Mouse (Mus musculus) midbrain, embryonic 16.5 days (tissue): ENCODE measurements around the gene Tshr. TPM values are rescaled to one million over a fixed set of nuclear protein-coding genes. Genes with fewer than 3 reads are reported as not detected.

Source experiments
- ATAC-seq: fragments of 200-750 bp; cut with Nextera tagmentation; 2 replicates; pipeline ENCODE4 v1.8.0; 2017; ENCODE audit warnings: moderate TSS enrichment
- H3K27ac ChIP-seq: fragments of 300-500 bp; sonication (generic); 2 replicates; pipeline ENCODE4 v1.5.1; 2014; ENCODE audit warnings: mild to moderate bottlenecking, low read length, mixed read lengths
- H3K27me3 ChIP-seq: fragments of 300-500 bp; sonication (generic); 2 replicates; pipeline ENCODE4 v1.6.1; 2014; ENCODE audit warnings: low read depth, low read length, mixed read lengths; ENCODE audit not compliant: control insufficient read depth, insufficient read depth
- H3K36me3 ChIP-seq: fragments of 300-500 bp; sonication (generic); 2 replicates; pipeline ENCODE4 v1.6.1; 2014; ENCODE audit warnings: mild to moderate bottlenecking, low read length, moderate library complexity, mixed read lengths; ENCODE audit not compliant: control insufficient read depth, insufficient read depth
- H3K4me1 ChIP-seq: fragments of 300-500 bp; sonication (generic); 2 replicates; pipeline ENCODE4 v1.6.1; 2014; ENCODE audit warnings: mild to moderate bottlenecking, low read length, mixed read lengths; ENCODE audit not compliant: control insufficient read depth, insufficient read depth
- H3K4me2 ChIP-seq: fragments of 300-500 bp; sonication (generic); 2 replicates; pipeline ENCODE4 v1.6.1; 2014; ENCODE audit warnings: mild to moderate bottlenecking, low read length, mixed read lengths
- H3K4me3 ChIP-seq: fragments of 300-500 bp; sonication (generic); 2 replicates; pipeline ENCODE4 v1.5.1; 2014; ENCODE audit warnings: low read depth, mild to moderate bottlenecking, low read length, moderate library complexity, mixed read lengths
- H3K9ac ChIP-seq: fragments of 300-500 bp; sonication (generic); 2 replicates; pipeline ENCODE4 v1.6.1; 2014; ENCODE audit warnings: low read depth, low read length, mixed read lengths
- H3K9me3 ChIP-seq: fragments of 300-500 bp; sonication (generic); replicated peaks from 2 replicates; pipeline ENCODE4 v1.6.1; 2014; ENCODE audit warnings: mild to moderate bottlenecking, low read length, mixed read lengths; ENCODE audit not compliant: control insufficient read depth, poor library complexity, severe bottlenecking
- WGBS: fragments of 180-500 bp; shearing (Covaris S2); extraction: QIAGEN DNeasy Blood & Tissue Kit; methylation state at CpG from one replicate; pipeline ENCODE4 v1.1.7; 2014; 5-methylcytosine and 5-hydroxymethylcytosine counted together
- polyA plus RNA-seq: library from polyadenylated mRNA; unstranded; fragments of >200 nt; fragmentation: Nextera tagmentation; extraction: Ambion mirVana; gene quantifications from 2 replicates; pipeline ENCODE4 v1.2.1, GENCODE M21; 2015

Gene Tshr
- polyA plus RNA-seq, 1 experiment from 2014 or later = 0.43 TPM

DNA sequence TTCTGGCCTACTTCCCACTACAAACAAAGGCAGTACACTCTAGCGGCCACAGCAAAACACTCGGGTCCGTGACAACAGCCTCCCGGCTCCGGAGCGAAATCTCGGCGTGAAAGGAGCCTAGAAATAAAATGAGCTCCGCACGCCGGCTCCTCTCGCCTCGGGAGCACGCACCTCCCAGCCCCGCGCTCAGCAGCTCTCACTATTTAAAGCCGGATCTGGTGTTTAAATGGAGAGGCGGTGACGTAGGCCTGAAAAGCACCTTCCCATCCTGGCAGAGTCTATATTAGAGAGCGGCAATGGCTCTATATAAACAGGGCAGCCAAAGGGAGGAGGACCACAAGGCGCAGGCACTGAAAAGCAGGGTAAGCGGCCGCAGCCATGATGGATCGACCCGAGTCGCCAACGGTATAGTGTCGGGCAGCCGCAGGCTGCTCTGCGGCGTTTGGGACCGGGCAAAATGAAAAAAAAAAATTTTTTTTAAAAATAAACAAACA is 203.9 kb downstream of the Tshr start:
- Histone ChIP-seq H3K4me2 (peak overlapping the region; percentile 76), H3K36me3 (no peaks in the 10 kb centered on the region), H3K4me1 (peaks cover 27% of the 10 kb centered on the region), H3K9ac (peak overlapping the region; percentile 99), H3K27ac (peak overlapping the region; percentile 100), H3K9me3 (no peaks in the 10 kb centered on the region), H3K4me3 (peak overlapping the region; percentile 87), H3K27me3 (no peaks in the 10 kb centered on the region)
- WGBS = under 1% methylated on average over 32 of the region's 32 CpGs
- peak; percentile 91 for ATAC-seq

- H3K9ac ChIP-seq = peak overlapping the region; percentile 99
- peaks cover 21% of the 10 kb centered on the region for H3K4me1 ChIP-seq
- peak overlapping the region; percentile 87 for H3K4me3 ChIP-seq
- under 1% methylated on average over 64 of the region's 83 CpGs for WGBS
- peak; percentile 3; the same call in 1 of the 2 replicates for ATAC-seq
- peak overlapping the region; percentile 100 for H3K27ac ChIP-seq
- H3K4me2 ChIP-seq = peak overlapping the region; percentile 76
- H3K36me3 ChIP-seq = no peaks in the 10 kb centered on the region
- H3K27me3 ChIP-seq = no peaks in the 10 kb centered on the region
- no peaks in the 10 kb centered on the region for H3K9me3 ChIP-seq
Measured at GRCm38 (mm10) chr12:91588670-91589541, 204.5 kb downstream of the Tshr start.

DNA sequence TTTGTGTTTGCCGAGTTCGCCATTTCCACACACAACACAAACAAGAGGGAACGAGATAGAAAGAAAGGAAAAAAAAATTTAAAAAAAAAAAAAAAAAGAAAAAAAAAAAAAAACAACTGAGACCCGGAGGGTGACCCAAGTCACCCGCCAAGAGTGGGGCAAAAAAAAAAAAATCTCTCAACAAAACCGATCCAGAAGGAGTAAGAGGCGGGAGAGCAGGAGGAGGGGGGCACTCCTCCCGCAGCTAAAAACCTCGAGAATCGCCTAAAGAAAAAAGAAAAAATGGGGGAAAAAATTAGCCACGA is 205.1 kb downstream of the Tshr start:
- Histone ChIP-seq H3K36me3 (no peaks in the 10 kb centered on the region), H3K9ac (peak overlapping the region; percentile 99), H3K9me3 (no peaks in the 10 kb centered on the region), H3K4me1 (peaks cover 15% of the 10 kb centered on the region), H3K27me3 (no peaks in the 10 kb centered on the region), H3K4me2 (peak overlapping the region; percentile 21), H3K4me3 (peak overlapping the region; percentile 87), H3K27ac (peak overlapping the region; percentile 100)
- WGBS = 0% methylated on average over 11 of the region's 11 CpGs
- ATAC-seq = no peak

GRCm38 (mm10) chr12:91589847-91590690 is 205.7 kb downstream of the Tshr start, which contains the start of gene Gtf2a1:
Gtf2a1 (minus strand) TSS chr12:91590487.
- peak; percentile 86 for ATAC-seq
- Histone ChIP-seq H3K4me3 (peak within 1 kb of the TSS; percentile 87), H3K36me3 (no peaks in the 10 kb centered on the region), H3K4me1 (peaks cover 15% of the 10 kb centered on the region), H3K4me2 (peak within 1 kb of the TSS; percentile 71), H3K9me3 (no peaks in the 10 kb centered on the region), H3K9ac (peak within 1 kb of the TSS; percentile 99), H3K27me3 (no peaks in the 10 kb centered on the region), H3K27ac (peak within 1 kb of the TSS; percentile 100)
- WGBS = under 1% methylated on average over 69 of the region's 99 CpGs

GRCm38 (mm10) chr12:91590716-91591115 is 206.4 kb downstream of the Tshr start:
- Histone ChIP-seq H3K9me3 (no peaks in the 10 kb centered on the region), H3K4me1 (peaks cover 15% of the 10 kb centered on the region), H3K27ac (peak overlapping the region; percentile 100), H3K27me3 (no peaks in the 10 kb centered on the region), H3K36me3 (no peaks in the 10 kb centered on the region), H3K4me3 (peak overlapping the region; percentile 87), H3K9ac (peak overlapping the region; percentile 83), H3K4me2 (peak overlapping the region; percentile 71)
- 17% methylated on average over 6 of the region's 6 CpGs for WGBS
- ATAC-seq = no peak

GRCm38 (mm10) chr12:91591191-91591590 is 206.8 kb downstream of the Tshr start:
- H3K36me3 ChIP-seq = no peaks in the 10 kb centered on the region
- no peak for ATAC-seq
- H3K9ac ChIP-seq = no peak overlapping the region; the same call in 1 of the 2 replicates
- H3K4me1 ChIP-seq = peaks cover 15% of the 10 kb centered on the region
- H3K9me3 ChIP-seq = no peaks in the 10 kb centered on the region
- WGBS = 27% methylated on average over 1 of the region's 1 CpGs
- H3K4me3 ChIP-seq = no peak overlapping the region
- H3K27ac ChIP-seq = no peak overlapping the region; the same call in 1 of the 2 replicates
- H3K4me2 ChIP-seq = peak overlapping the region; percentile 71
- H3K27me3 ChIP-seq = no peaks in the 10 kb centered on the region

DNA sequence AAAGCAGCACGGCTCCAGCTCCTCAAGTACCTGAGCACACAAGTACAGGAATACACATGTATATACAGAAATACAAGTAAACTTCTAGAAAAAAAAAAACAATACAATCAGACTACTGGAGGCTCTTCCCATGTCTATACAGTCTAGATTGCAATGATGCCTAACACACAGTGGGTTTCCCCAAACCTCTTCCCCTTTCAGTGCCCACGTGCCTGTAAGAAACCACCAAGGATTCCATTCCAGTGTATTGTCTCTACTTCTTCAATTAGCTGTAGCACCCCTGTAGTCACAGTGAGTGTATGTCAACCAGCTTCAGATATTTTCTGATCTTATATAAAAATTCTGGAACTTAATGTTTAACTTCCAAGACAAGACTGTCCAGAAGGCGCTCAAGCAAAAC is 207.8 kb downstream of the Tshr start:
- WGBS = 92% methylated on average over 3 of the region's 3 CpGs
- no peak overlapping the region for H3K9ac ChIP-seq
- no peaks in the 10 kb centered on the region for H3K36me3 ChIP-seq
- H3K4me2 ChIP-seq = no peak overlapping the region
- peaks cover 11% of the 10 kb centered on the region for H3K4me1 ChIP-seq
- H3K27ac ChIP-seq = no peak overlapping the region
- H3K9me3 ChIP-seq = no peaks in the 10 kb centered on the region
- ATAC-seq = no peak
- no peak overlapping the region for H3K4me3 ChIP-seq
- no peaks in the 10 kb centered on the region for H3K27me3 ChIP-seq
